Mouse (Mus musculus): ENCODE measurements around the gene Atp7a. TPM values are rescaled to one million over a fixed set of nuclear protein-coding genes. Genes with fewer than 3 reads are reported as not detected.

Atp7a gene
- polyA plus RNA-seq, 1 experiment from 2014 or later = 27.8 TPM

DNA sequence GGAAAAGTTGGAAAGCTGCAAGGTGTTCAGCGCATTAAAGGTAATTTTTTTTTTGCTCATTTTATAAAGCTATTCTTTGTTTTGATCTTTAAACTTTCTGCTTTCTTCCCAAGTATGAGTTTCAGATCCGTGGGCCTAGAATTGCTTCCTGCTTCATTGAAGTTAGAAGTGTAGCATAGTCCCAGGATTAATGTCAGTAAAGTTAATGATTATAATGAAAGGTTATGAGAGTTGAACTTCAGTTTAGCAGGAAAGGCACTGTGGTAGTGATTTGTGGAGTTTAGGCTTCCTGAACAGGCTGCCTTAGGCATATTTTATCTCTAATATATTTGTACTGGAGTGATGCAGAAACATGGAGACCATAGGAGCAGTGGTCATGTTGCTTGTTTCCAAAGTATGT is 58.5 kb downstream of the Atp7a start:
- Histone ChIP-seq H3K4me1 (no peaks in the 10 kb centered on the region), H3K9ac (replicated peaks) (no peak overlapping the region), H3K4me3 (no peak overlapping the region), H3K36me3 (peaks cover 10% of the 10 kb centered on the region; the same call in 1 of the 2 replicates), H3K27me3 (no peaks in the 10 kb centered on the region), H3K27ac (replicated peaks) (no peak overlapping the region), H3K4me2 (replicated peaks) (no peak overlapping the region), H3K9me3 (no peaks in the 10 kb centered on the region)
- 86% methylated on average over 2 of the region's 2 CpGs for WGBS
- ATAC-seq (ENCODE audit: low FRiP score, low read depth) = no peak

DNA sequence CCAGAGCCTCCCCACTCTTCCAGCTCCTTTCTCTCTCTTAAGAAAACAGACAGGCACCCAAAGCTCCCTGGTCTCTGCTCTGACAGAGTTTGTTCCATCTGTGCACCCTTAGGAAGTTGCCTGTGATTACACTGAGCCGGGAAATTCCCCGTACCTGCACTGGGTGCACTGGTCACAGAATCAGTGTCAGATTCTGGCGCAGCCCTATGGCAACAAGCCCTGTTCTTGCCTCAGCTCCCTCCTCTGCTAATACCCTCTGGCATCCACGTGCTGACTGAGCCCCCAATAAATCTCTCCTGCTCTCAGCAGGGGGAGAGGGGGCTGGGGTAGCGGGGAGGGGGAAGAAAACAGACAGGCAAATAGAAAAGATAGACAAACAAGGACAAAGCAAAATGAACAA is 65.9 kb downstream of the Atp7a start:
- H3K27ac ChIP-seq (replicated peaks) = peak overlapping the region; percentile 17
- peaks cover 6% of the 10 kb centered on the region; the same call in 1 of the 2 replicates for H3K4me1 ChIP-seq
- ATAC-seq (ENCODE audit: low FRiP score, low read depth) = peak; percentile 65
- no peak overlapping the region for H3K9ac ChIP-seq (replicated peaks)
- no peaks in the 10 kb centered on the region for H3K9me3 ChIP-seq
- WGBS = 26% methylated on average over 4 of the region's 5 CpGs
- no peak overlapping the region for H3K4me2 ChIP-seq (replicated peaks)
- H3K4me3 ChIP-seq = no peak overlapping the region
- no peaks in the 10 kb centered on the region for H3K27me3 ChIP-seq
- no peaks in the 10 kb centered on the region for H3K36me3 ChIP-seq

DNA sequence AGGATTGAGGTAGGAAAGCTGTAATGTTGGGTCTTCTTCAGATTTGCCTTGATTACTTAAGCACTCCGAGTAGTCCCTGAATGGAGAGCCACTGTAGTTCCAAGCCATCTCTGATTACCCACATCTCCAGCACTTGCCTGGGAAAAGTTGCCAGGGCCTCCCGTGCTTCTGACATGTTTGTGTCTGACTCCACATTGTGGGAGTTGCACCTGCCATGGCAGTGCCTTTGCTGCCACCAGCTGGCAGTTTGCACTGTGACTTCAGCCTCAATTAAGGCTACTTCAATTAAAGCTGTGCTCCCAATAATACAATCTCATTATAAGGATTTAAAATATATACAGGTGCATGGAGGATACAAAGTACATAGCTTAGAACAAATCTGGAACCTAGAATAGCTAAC is 78.4 kb downstream of the Atp7a start:
- Histone ChIP-seq H3K4me1 (no peaks in the 10 kb centered on the region), H3K9me3 (no peaks in the 10 kb centered on the region), H3K36me3 (0 out of 2 replicates have a peak, but pooled peaks cover 4% of the 10 kb centered on the region), H3K27me3 (no peaks in the 10 kb centered on the region; the same call in 1 of the 2 replicates), H3K27ac (replicated peaks) (no peak overlapping the region), H3K9ac (replicated peaks) (no peak overlapping the region), H3K4me3 (no peak overlapping the region), H3K4me2 (replicated peaks) (no peak overlapping the region)
- ATAC-seq (ENCODE audit: low FRiP score, low read depth) = no peak
- 72% methylated on average over 2 of the region's 2 CpGs for WGBS

DNA sequence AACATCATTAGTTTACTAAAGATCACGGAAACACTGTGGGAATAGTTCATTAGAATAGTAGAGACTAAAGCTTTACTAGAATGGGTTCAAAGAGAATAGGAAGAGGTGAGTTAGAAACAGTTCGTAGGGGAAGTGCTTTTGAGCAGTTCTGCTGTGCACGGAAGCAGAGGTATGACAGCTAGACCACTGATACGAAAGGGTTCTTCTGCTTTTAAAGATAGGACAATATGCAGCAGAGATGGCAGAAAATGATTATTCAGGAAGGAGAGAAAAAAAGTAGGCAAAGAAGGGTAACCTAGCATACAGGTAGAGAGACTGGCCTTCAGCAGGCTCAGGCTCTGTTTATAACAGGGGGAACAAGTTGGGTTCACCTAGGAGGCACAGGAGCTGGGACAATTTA is 86.8 kb downstream of the Atp7a start:
- no peaks in the 10 kb centered on the region for H3K4me1 ChIP-seq
- peaks cover 10% of the 10 kb centered on the region; the same call in 1 of the 2 replicates for H3K36me3 ChIP-seq
- H3K4me2 ChIP-seq (replicated peaks) = no peak overlapping the region
- H3K27me3 ChIP-seq = no peaks in the 10 kb centered on the region; the same call in 1 of the 2 replicates
- H3K4me3 ChIP-seq = no peak overlapping the region
- H3K27ac ChIP-seq (replicated peaks) = no peak overlapping the region
- H3K9ac ChIP-seq (replicated peaks) = no peak overlapping the region
- WGBS = 92% methylated on average over 4 of the region's 4 CpGs
- H3K9me3 ChIP-seq = no peaks in the 10 kb centered on the region
- ATAC-seq (ENCODE audit: low FRiP score, low read depth) = no peak

DNA sequence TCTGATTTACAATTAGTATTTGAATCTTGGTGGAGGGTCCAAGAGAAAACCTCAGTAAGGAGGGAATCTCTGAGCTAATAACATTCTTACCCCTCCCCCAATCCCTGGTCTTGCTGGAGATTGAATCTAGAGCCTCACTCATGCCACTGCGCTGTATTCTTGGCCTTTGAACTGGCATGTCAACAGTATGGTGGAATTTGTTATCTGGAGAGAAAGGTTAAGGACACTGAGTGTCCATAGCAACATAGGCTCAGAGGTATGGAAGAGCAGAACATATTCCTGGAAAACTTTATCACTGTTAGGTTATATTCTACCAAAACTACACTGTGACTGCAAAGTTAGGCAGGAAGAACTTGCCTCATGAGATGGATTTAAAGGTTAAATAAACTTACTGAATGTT is 87.6 kb downstream of the Atp7a start:
- no peak for ATAC-seq (ENCODE audit: low FRiP score, low read depth)
- Histone ChIP-seq H3K36me3 (peaks cover 14% of the 10 kb centered on the region; the same call in 1 of the 2 replicates), H3K4me2 (replicated peaks) (no peak overlapping the region), H3K9me3 (no peaks in the 10 kb centered on the region), H3K9ac (replicated peaks) (no peak overlapping the region), H3K4me1 (no peaks in the 10 kb centered on the region), H3K27me3 (no peaks in the 10 kb centered on the region), H3K27ac (replicated peaks) (no peak overlapping the region), H3K4me3 (no peak overlapping the region)
- WGBS = 84% methylated on average over 1 of the region's 1 CpGs

DNA sequence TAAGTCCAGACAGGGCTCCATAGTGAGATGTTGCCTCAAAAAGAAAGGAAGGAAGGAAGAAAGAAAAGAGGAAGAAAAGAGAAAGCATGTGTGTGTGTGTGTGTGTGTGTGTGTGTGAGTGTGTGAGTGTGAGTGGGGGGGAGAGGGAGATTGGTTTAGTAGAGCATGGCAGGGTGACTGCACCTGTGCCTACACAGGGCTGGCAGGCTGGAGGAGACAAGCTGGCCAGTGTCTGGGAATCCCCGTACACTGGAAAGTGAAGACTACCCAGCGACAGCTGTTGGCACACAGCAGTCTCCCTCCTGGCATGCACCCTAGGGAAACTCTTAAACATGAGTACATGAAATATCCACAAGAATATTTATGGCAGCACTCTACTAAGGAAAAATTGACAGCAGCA is 95.7 kb downstream of the Atp7a start:
- Histone ChIP-seq H3K36me3 (0 out of 2 replicates have a peak, but pooled peaks cover 4% of the 10 kb centered on the region), H3K9me3 (no peaks in the 10 kb centered on the region), H3K27ac (replicated peaks) (no peak overlapping the region), H3K4me2 (replicated peaks) (no peak overlapping the region), H3K27me3 (0 out of 2 replicates have a peak, but pooled peaks cover 3% of the 10 kb centered on the region), H3K9ac (replicated peaks) (no peak overlapping the region), H3K4me3 (no peak overlapping the region), H3K4me1 (no peaks in the 10 kb centered on the region)
- ATAC-seq (ENCODE audit: low FRiP score, low read depth) = no peak
- WGBS = 100% methylated on average over 2 of the region's 2 CpGs

DNA sequence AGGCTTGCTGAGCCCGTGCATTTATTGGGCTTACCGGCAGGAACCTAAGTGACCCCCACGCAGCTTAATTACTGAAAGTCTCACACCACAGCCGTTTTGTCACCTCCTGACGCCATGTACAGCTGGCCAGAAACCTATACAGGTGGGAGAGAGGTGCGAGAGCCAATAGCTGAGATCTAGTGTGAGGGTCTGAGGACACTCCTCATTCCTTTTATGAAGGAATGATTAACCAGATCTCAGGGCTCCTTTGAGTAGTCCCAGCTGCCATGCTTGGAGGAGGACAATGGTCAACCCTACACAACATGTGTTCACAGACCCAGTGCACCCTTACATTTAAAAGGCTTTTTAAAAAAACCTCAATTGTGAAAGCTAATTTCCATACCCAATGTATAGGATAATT is 101.2 kb downstream of the Atp7a start:
- H3K9ac ChIP-seq (replicated peaks) = no peak overlapping the region
- no peak overlapping the region for H3K4me2 ChIP-seq (replicated peaks)
- H3K4me3 ChIP-seq = no peak overlapping the region
- WGBS = 82% methylated on average over 6 of the region's 6 CpGs
- H3K4me1 ChIP-seq = no peaks in the 10 kb centered on the region
- H3K9me3 ChIP-seq = no peaks in the 10 kb centered on the region
- no peaks in the 10 kb centered on the region for H3K27me3 ChIP-seq
- no peak overlapping the region for H3K27ac ChIP-seq (replicated peaks)
- H3K36me3 ChIP-seq = no peaks in the 10 kb centered on the region
- no peak for ATAC-seq (ENCODE audit: low FRiP score, low read depth)

DNA sequence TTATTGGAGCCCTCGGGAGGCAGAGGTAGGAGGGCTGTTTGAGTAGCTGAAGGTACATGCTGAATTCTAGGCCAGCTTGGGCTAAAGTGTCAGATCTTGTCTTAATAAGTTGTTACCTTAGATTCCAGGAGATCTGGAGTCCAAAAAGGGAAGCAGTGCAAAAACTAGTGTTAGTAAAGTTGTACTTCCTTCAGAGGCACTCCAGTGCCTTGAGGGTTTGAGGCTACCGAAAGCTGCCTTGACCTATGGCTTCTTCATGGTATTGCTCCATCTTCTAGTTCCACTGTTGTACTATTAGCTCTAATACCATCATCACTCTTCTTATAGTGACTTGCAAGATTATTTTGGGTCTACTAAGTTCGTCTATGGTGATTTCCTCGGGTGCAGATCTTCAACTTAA is 102.8 kb downstream of the Atp7a start:
- H3K27ac ChIP-seq (replicated peaks) = no peak overlapping the region
- no peaks in the 10 kb centered on the region for H3K4me1 ChIP-seq
- H3K4me3 ChIP-seq = no peak overlapping the region
- H3K9ac ChIP-seq (replicated peaks) = no peak overlapping the region
- no peaks in the 10 kb centered on the region for H3K27me3 ChIP-seq
- no peaks in the 10 kb centered on the region for H3K9me3 ChIP-seq
- H3K4me2 ChIP-seq (replicated peaks) = no peak overlapping the region
- no peaks in the 10 kb centered on the region for H3K36me3 ChIP-seq
- no peak for ATAC-seq (ENCODE audit: low FRiP score, low read depth)
- WGBS = 90% methylated on average over 4 of the region's 4 CpGs

DNA sequence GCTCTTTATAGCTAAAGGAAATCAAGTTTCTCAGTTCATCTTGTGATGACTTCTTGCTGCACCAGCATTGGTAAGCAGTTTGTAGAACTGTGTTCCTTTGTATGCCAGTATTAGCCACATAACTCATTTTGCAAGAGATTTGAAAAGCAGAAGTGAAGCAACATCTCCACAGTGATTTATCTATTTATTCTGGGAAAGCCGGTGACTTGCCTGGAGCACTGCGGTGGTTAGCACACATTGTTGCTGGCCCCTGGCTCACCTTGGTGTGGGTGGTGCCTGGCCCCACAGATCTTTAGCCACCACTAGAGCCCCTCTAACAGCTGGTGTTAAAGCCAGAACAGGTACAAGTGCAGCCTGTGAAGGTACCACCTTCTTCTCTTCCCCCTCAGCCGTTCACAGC is 107.8 kb downstream of the Atp7a start:
- 87% methylated on average over 3 of the region's 3 CpGs for WGBS
- Histone ChIP-seq H3K9me3 (no peaks in the 10 kb centered on the region), H3K4me2 (replicated peaks) (no peak overlapping the region), H3K36me3 (no peaks in the 10 kb centered on the region), H3K4me1 (no peaks in the 10 kb centered on the region), H3K27ac (replicated peaks) (no peak overlapping the region), H3K4me3 (no peak overlapping the region), H3K9ac (replicated peaks) (no peak overlapping the region), H3K27me3 (no peaks in the 10 kb centered on the region; the same call in 1 of the 2 replicates)
- ATAC-seq (ENCODE audit: low FRiP score, low read depth) = no peak

DNA sequence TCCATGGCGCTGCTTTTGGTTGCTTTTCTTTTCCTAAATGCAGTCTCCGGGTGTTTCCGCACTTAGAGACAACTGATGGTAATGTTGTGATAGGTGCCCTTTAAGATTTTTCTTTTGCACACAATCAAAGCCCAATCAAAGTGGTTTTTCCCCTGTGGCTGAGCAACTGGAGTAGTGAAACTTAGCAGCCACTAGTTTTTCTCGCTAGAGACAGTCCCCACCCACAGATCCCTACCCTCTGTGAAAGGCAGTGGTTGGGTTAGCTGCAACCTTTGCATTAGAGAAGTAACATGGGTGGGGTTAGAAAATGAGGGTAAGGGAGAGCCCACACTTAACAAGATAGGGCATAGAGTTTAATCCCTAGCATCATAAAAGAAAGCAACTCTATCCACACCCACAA is 108.4 kb downstream of the Atp7a start:
- Histone ChIP-seq H3K9ac (replicated peaks) (no peak overlapping the region), H3K27ac (replicated peaks) (no peak overlapping the region), H3K27me3 (no peaks in the 10 kb centered on the region; the same call in 1 of the 2 replicates), H3K4me3 (no peak overlapping the region), H3K9me3 (no peaks in the 10 kb centered on the region), H3K36me3 (no peaks in the 10 kb centered on the region), H3K4me2 (replicated peaks) (no peak overlapping the region), H3K4me1 (no peaks in the 10 kb centered on the region)
- 82% methylated on average over 4 of the region's 4 CpGs for WGBS
- no peak for ATAC-seq (ENCODE audit: low FRiP score, low read depth)

DNA sequence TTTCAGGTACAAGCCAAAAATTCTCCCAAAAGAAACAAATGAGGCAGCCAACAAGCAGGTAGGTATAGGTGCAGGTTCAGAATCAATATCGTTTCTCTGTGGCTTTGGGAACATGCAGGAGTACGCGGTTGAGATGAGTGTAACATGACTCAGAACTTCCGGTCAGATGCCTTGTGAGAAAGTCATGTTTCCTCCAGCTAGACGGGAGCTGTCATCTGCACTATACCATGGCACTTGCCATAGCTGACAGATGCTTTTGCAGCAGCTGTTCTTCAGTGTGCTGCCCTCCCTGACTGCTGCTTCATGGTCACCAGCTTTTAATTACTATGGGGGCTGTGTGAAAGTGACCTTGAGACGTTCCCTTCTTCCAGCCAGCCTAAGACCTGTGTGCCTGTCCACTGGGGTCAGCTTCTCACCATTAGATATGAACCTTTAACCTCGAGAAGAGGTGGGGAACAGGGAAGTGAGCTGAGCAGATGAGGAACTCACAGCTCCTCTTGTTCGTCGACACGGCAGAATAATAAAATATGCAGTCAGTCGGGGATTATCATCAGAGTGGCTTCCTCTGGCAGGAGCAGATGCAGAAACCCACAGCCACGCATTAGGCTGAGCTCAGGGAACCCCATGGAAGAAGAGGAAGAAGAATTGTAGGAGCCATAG is 109.0 kb downstream of the Atp7a start:
- Histone ChIP-seq H3K4me2 (replicated peaks) (no peak overlapping the region), H3K4me1 (no peaks in the 10 kb centered on the region), H3K27me3 (no peaks in the 10 kb centered on the region; the same call in 1 of the 2 replicates), H3K4me3 (no peak overlapping the region), H3K9ac (replicated peaks) (no peak overlapping the region), H3K27ac (replicated peaks) (no peak overlapping the region), H3K36me3 (no peaks in the 10 kb centered on the region), H3K9me3 (no peaks in the 10 kb centered on the region)
- 74% methylated on average over 12 of the region's 12 CpGs for WGBS
- no peak for ATAC-seq (ENCODE audit: low FRiP score, low read depth)

DNA sequence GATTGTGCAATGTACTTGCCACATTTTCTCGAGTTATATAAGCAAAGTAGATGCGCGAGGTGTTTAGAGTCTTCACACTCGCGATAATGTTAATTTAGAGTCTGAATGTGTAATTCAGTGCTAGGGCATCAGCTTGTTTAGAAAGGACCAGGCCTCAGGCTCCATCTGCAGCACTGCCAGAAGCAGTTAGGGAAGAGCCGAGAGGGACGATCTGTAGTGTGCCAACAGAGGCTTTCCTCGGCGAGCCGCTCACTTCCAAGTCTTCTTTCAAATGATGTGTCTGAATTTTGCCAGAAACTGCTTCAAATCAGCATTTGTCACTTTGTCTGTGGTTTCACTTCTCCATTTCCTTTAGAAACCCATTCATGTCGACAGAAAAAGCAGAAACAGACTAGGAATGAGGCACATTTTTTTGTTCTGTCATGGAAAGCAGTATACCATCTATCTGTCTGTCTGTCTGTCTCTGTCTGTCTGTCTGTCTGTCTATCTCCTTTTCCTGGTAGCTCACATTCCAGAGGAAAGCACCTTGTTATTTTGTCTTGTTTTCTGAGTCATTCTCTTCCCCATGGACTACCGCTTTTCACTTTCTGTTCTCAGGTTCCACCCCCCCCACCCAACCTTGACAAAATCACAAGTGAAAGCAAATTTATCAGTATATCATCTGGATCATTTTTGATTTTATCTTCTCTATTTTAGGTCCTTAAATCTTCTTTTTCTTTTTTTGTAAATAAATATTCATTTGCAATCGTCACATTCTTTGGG is 112.4 kb downstream of the Atp7a start:
- no peak overlapping the region for H3K4me3 ChIP-seq
- WGBS = 86% methylated on average over 13 of the region's 13 CpGs

More for the DNA sequence above, 112.4 kb downstream of the Atp7a start:
- no peak overlapping the region for H3K27ac ChIP-seq (replicated peaks)
- no peaks in the 10 kb centered on the region for H3K4me1 ChIP-seq
- H3K27me3 ChIP-seq = no peaks in the 10 kb centered on the region; the same call in 1 of the 2 replicates
- H3K4me2 ChIP-seq (replicated peaks) = no peak overlapping the region
- H3K9me3 ChIP-seq = no peaks in the 10 kb centered on the region
- ATAC-seq (ENCODE audit: low FRiP score, low read depth) = no peak
- H3K9ac ChIP-seq (replicated peaks) = no peak overlapping the region
- no peaks in the 10 kb centered on the region for H3K36me3 ChIP-seq

All from midbrain, embryonic 12.5 days (tissue).